Mouse (Mus musculus): ENCODE data around the gene Slc35b3. TPM values are rescaled to one million over a fixed set of nuclear protein-coding genes. Genes with fewer than 3 reads are reported as not detected.

The Slc35b3 gene
- 10 to 100 TPM; 19.5 to 30.8 (median 25.3) TPM for total RNA-seq (2022)

GRCm38 (mm10) chr13:38960063-38961050, at the start of gene Slc35b3:
Gene Slc35b3 (minus strand): TSS chr13:38960875.
- peak; percentile 66 for DNase-seq

DNA sequence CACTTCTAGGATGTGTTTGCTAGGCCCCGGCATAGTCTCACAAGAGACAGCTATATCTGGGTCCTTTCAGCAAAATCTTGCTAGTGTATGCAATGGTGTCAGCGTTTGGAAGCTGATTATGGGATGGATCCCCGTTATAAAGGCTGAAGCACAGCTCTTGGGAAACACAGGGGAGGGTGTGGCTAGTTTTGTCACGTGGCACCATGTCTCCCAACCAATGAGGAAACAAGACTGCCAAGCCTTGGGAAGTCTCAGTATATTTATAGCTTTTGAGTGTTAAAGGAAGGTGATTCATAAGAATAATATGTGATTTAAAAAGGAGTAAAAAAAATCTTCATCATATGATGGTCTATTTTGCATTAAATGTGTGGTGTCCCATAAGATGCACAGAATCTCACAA, 49.6 kb upstream of the Slc35b3 start:
- no peak for DNase-seq

GRCm38 (mm10) chr13:39003101-39003762, 42.6 kb upstream of the Slc35b3 start:
- DNase-seq: no peak

DNA sequence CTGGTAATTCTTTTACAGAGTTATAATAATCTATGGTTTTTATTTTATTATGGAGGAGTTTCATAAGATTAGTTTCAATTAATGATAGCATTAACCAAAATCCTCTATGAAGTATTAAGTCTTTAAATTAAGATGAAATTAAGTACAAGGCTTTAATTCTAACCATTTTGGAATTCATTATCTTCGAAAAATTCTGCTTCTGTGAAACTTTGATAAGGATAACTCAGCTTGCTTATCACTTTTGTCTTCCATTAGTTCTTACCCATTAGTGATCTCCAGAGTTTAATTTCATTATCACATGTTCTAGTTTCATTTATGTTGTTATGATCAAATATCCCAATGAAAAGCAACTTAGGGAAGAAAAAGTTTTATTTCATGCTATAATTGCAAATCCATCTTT, 41.7 kb upstream of the Slc35b3 start:
- DNase-seq: no peak

DNA sequence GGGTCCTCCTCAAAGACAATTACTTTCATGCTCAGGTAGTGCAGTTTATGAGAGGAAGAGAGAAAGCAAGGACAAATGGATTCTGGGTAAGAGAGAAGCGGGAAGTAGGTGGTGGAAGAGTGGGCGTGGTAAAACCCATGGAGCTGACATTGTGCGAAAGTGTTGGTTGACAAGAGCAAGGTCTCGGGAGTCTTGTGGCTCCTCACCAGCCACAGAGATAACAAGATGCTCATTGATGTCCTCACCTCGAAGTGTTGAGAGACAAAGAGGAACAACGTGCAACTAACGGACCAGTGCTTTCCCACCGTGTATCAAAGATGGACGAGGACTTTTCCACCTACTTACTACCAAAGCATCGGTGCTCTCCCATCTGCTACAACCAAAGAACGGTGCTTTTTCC, 40.8 kb upstream of the Slc35b3 start:
- DNase-seq: no peak

DNA sequence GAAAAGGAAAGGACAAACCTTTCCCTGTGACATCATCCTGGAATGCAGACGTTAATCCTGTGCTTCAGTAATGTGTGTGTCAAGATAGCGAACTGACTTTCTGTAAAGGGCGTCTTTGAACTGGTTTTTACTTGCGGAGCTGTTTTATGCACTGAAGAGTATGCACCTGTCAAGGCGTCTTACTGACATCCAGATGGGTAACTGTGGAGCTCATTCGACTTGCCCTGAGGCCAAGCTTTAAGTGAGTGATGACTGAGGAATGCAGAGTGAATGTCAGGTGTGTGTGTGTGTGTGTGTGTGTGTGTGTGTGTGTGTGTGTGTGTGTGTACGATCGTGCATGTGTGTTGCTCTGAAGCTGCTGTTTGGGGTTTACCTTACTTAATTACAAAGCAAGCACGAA, 38.3 kb upstream of the Slc35b3 start:
- DNase-seq: no peak

- DNase-seq: no peak
These were observed 31.9 kb upstream of the Slc35b3 start for GRCm38 (mm10) chr13:38992529-38992928.

- no peak for DNase-seq
These were observed 23.1 kb upstream of the Slc35b3 start for GRCm38 (mm10) chr13:38983751-38984150.

- no peak for DNase-seq
These were observed 20.2 kb upstream of the Slc35b3 start for GRCm38 (mm10) chr13:38980900-38981299.

- no peak for DNase-seq
These were observed 16.3 kb upstream of the Slc35b3 start for GRCm38 (mm10) chr13:38976978-38977377.

DNA sequence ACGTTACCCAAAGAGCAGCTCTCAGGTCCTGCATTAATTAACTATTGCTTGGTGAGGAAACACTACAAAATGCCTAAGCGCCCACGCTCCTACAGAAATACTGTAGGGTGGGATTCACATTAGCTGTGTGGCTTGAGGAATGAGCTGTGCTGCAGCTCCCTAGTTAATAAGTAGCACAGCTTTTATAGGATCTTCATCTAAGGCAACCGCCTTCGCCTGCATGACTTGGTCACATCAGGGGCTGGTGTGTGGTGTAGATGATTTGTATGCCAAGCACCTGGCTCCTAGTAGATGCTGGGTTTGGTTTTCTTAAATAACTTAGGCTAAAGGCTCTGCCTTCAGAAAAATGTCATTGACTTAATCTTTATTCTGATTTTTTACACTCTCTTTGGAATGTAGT, 15.2 kb upstream of the Slc35b3 start:
- DNase-seq: no peak

DNA sequence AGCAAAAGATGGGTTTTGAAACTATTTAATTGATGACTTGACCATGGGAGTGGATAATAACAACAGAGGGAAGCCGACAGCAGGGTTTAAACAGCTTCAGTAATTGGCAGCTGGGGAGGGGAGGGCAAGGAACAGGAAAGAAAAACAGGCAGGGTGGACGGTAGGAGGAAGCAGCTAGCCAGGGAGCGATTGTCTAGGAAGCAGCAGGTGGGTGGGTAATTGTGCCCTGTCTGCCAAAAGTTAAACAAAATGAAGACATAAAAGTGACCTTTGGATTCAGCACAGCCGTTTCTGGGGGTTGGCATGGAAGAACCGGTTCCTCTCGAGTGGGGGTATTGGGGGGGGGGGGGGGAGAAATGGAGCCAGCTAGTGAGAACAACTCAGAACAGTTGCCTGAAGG, 11.9 kb upstream of the Slc35b3 start:
- no peak for DNase-seq

GRCm38 (mm10) chr13:38971047-38971446, 10.4 kb upstream of the Slc35b3 start:
- no peak for DNase-seq

- DNase-seq: no peak
These were observed 6.8 kb upstream of the Slc35b3 start for GRCm38 (mm10) chr13:38967518-38967917.

DNA sequence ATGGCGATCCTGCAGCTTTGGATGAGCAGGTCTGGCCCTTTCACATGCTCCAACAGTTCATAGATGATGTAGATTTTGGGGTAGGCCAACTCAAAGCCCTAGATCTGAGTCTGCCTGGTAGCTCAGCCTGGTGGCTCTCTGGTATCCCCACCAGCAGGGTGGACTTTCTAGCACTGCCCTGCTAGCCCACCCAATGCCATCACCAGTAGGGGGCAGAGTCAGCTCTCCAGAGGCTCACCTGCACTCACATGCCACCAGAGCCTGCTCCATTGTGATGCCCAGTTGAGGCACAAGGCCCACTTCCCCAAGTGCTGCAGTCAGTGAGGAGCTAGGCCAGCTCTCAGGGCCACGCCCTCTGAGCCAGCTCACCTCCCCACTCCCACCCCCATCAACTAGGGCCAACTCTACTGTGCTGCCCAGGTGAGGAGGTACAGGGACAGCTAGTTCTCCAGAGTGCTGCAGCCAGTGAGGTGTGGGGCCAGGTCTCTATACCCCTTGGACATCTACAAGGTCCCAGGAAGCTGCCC, 6.3 kb upstream of the Slc35b3 start:
- DNase-seq: no peak

GRCm38 (mm10) chr13:38962771-38963170, 2.1 kb upstream of the Slc35b3 start:
- DNase-seq: no peak

DNA sequence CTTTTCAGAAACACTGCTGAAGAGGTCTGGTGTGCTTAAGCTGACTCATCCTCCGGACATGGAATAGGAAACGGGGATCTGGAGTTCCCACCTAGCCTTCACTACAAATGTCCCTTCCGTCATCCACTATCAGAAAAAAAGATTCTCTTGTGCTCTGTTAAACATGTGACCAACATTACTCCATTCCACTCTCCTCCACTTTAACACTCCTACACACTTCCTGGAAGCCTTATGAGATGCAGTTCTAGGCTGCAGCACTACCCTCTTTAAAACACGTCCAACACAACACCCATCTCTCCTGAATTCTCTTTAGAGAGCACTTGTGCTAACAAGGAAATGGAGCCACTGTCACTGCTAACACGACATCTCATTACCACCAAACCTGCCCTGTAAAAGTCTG, 2.6 kb downstream of the Slc35b3 start:
- DNase-seq: no peak

DNA sequence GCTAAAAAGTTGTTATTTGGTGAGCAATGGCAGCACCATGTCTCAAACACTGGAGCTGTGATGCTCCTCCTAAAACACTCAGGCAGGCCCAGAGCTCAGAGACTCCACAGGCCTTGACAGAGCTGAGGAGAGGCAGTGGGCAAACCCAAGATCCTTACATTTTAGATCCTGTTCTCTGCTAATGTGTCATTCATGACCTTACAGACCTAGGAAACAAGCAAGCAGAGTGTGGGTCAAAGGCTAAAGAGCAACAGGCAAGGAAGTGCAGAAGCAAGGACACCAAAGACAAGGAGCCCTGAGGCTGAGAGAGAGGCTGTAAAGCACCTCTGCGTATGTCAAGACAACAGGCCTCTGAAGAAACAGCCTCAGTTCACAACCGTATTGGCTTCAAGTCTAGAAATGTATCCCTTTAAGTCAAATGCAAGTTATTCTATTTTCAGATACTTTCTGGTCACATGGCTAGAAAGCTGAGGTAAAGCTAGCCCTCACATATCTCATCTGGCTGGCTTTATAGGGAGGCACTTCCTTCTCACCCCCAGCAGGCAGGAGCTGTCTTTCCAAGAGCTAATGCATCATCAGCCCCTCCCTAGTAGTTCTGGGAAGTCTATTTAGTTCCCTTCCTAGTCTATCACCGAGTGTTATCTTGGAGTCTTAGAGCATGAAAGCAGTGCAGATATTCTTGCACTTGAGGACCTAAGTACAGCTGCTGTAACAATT, 14.2 kb downstream of the Slc35b3 start:
- no peak for DNase-seq

DNA sequence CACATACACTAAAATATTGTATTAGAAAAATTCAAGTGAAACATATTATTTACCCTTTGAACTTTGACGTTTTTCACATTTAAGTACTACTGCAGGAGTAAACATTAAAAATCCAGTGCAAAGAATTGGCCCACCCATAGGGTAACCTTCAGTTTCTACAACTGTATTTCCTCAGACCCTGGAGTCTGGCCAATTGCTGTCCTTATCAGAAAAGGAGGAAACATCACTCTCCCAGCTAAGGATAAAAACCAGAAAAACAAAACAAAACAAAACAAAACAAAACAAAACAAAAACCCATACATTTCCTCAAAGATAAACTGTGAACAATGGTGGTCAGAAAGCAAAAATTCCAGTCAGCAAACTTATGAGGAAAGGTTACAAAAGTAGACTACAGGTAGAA, 14.9 kb downstream of the Slc35b3 start:
- DNase-seq: peak; percentile 33

DNA sequence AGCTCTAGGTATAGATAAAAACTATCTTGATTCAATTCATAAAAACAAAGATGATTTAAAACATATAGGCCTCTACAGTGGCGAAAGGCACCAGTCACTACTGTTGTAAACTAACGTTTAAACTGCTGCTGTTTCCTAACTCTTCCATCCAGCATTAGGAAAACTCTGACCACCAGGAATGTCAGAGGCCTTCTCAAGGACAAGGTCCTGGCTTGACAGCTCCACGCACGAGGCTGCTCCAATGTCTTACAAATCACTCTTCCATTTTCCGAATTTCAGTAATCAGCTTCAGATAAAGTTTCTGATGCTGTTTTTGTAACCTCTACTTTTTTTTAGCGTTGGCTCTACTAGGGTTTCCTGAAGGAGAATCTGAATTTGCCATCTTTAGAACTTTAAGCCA, 15.7 kb downstream of the Slc35b3 start:
- DNase-seq: peak; percentile 56

GRCm38 (mm10) chr13:38941786-38942185, 18.9 kb downstream of the Slc35b3 start:
- DNase-seq: no peak

GRCm38 (mm10) chr13:38941280-38941679, 19.4 kb downstream of the Slc35b3 start:
- DNase-seq: no peak

GRCm38 (mm10) chr13:38938433-38938832, 22.2 kb downstream of the Slc35b3 start:
- DNase-seq: no peak

All from adrenal gland, adult 8-10 months (tissue).